Mouse (Mus musculus) neural tube, embryonic 15.5 days (tissue): ENCODE results near the gene Prkar1b. TPM values are rescaled to one million over a fixed set of nuclear protein-coding genes. Genes with fewer than 3 reads are reported as not detected.

Experiments
- ATAC-seq: fragments of 200-750 bp; cut with Nextera tagmentation; 2 replicates; pipeline ENCODE4 v1.8.0; 2017; ENCODE audit warnings: mild to moderate bottlenecking, moderate TSS enrichment, moderate library complexity; ENCODE audit not compliant: low FRiP score
- H3K27ac ChIP-seq: fragments of 300-500 bp; sonication (generic); replicated peaks from 2 replicates; pipeline ENCODE4 v1.5.1; 2015; ENCODE audit warnings: mild to moderate bottlenecking, inconsistent platforms
- H3K27me3 ChIP-seq: fragments of 300-500 bp; sonication (generic); replicated peaks from 2 replicates; pipeline ENCODE4 v1.6.1; 2015; ENCODE audit warnings: inconsistent platforms
- H3K36me3 ChIP-seq: fragments of 300-500 bp; sonication (generic); 2 replicates; pipeline ENCODE4 v1.6.1; 2015; ENCODE audit warnings: inconsistent platforms
- H3K4me1 ChIP-seq: fragments of 300-500 bp; sonication (generic); 2 replicates; pipeline ENCODE4 v1.6.1; 2015; ENCODE audit warnings: inconsistent platforms
- H3K4me2 ChIP-seq: fragments of 300-500 bp; sonication (generic); 2 replicates; pipeline ENCODE4 v1.6.1; 2015; ENCODE audit warnings: inconsistent platforms, mild to moderate bottlenecking, moderate library complexity
- H3K4me3 ChIP-seq: fragments of 300-500 bp; sonication (generic); replicated peaks from 2 replicates; pipeline ENCODE4 v1.5.1; 2015; ENCODE audit warnings: mild to moderate bottlenecking, inconsistent platforms
- H3K9ac ChIP-seq: fragments of 300-500 bp; sonication (generic); replicated peaks from 2 replicates; pipeline ENCODE4 v1.6.1; 2015; ENCODE audit warnings: mild to moderate bottlenecking, inconsistent platforms
- H3K9me3 ChIP-seq: fragments of 300-500 bp; sonication (generic); replicated peaks from 2 replicates; pipeline ENCODE4 v1.6.1; 2016; ENCODE audit warnings: inconsistent platforms
- WGBS: fragments of 180-500 bp; shearing (Covaris S2); methylation state at CpG from one replicate; pipeline ENCODE4 v1.1.7; 2015; ENCODE audit warnings: mixed read lengths; 5-methylcytosine and 5-hydroxymethylcytosine counted together
- polyA plus RNA-seq: library from polyadenylated mRNA; unstranded; fragments of >200 nt; fragmentation: Nextera tagmentation; extraction: Ambion mirVana; gene quantifications from 2 replicates; pipeline ENCODE4 v1.2.1, GENCODE M21; 2015

Gene Prkar1b
- polyA plus RNA-seq, 1 experiment from 2014 or later, result 321 TPM

GRCm38 (mm10) chr5:139174141-139174540, 24.3 kb upstream of the Prkar1b start:
- Histone ChIP-seq H3K4me1 (peaks cover 21% of the 10 kb centered on the region), H3K9me3 (no peaks in the 10 kb centered on the region), H3K27me3 (no peaks in the 10 kb centered on the region), H3K4me2 (no peak overlapping the region), H3K27ac (peak overlapping the region; percentile 14), H3K36me3 (peaks cover 47% of the 10 kb centered on the region), H3K4me3 (no peak overlapping the region), H3K9ac (0 out of 2 replicates have a peak overlapping the region, but pooled peaks have one; percentile 10)
- WGBS, result 11% methylated on average over 10 of the region's 10 CpGs
- ATAC-seq, result 0 out of 2 replicates have a peak, but pooled peaks have one; percentile 19

- no peak for ATAC-seq
- Histone ChIP-seq H3K36me3 (peaks cover 38% of the 10 kb centered on the region), H3K4me3 (no peak overlapping the region), H3K27ac (no peak overlapping the region), H3K27me3 (no peaks in the 10 kb centered on the region), H3K9ac (no peak overlapping the region), H3K4me1 (peaks cover 21% of the 10 kb centered on the region), H3K9me3 (no peaks in the 10 kb centered on the region), H3K4me2 (no peak overlapping the region)
- 97% methylated on average over 4 of the region's 4 CpGs for WGBS
Observed at GRCm38 (mm10) chr5:139171929-139172328, 22.1 kb upstream of the Prkar1b start.

DNA sequence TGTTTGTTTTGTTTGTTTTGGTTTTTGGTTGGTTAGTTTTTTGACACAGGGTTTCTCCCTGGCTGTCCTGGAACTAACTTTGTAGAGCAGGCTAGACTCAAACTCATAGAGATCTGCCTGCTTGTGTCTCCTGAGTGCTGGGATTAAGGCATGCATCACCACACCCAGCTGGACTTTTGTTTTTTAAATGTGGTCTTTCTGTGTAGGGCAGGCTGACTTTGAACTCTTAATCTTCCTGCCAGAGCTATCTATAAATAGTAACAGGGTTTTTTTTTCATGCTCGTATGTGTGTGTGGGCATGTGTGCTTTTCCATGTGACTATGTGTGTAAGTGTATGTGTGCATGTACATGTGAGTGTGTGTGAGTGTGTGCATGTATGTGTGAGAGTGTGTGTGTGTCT, 17.7 kb upstream of the Prkar1b start:
- no peak for ATAC-seq
- WGBS, result 75% methylated on average over 1 of the region's 1 CpGs
- Histone ChIP-seq H3K4me2 (no peak overlapping the region), H3K36me3 (peaks cover 64% of the 10 kb centered on the region), H3K9ac (no peak overlapping the region), H3K27me3 (no peaks in the 10 kb centered on the region), H3K4me1 (no peaks in the 10 kb centered on the region), H3K9me3 (no peaks in the 10 kb centered on the region), H3K4me3 (no peak overlapping the region), H3K27ac (no peak overlapping the region)

DNA sequence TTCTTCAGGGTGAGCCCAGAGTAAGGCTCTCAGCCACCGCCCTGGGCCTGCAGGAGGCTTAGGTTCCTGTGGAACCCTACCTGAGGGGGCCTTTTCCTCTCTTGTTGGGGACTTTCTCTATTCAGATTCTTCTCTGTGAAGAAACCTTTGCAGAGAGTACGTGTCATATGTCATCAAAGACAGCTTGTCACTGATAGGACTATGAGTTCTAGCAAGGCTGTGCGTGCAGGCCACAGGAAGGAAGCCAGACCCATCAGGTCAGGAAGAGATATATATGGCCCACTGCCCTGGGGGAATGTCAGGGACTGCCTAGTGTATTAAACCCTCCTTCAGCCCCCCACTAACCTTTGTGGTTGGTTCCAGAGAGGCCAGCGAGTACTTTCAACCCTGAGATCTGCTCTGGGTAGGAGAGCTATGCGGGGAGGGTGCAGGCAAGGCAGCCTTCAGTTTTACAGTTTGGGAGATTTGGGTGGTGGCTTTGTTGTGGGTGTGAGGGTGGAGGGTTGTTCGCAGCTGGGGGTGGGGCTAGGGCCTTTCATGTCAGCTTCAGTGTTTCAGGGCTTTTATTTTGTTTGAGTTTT, 17.1 kb upstream of the Prkar1b start:
- ATAC-seq, result no peak
- H3K36me3 ChIP-seq, result peaks cover 66% of the 10 kb centered on the region
- no peak overlapping the region for H3K4me3 ChIP-seq
- 92% methylated on average over 6 of the region's 6 CpGs for WGBS
- H3K9me3 ChIP-seq, result no peaks in the 10 kb centered on the region
- H3K4me2 ChIP-seq, result no peak overlapping the region
- H3K27ac ChIP-seq, result no peak overlapping the region
- H3K4me1 ChIP-seq, result no peaks in the 10 kb centered on the region
- H3K9ac ChIP-seq, result no peak overlapping the region
- no peaks in the 10 kb centered on the region for H3K27me3 ChIP-seq

DNA sequence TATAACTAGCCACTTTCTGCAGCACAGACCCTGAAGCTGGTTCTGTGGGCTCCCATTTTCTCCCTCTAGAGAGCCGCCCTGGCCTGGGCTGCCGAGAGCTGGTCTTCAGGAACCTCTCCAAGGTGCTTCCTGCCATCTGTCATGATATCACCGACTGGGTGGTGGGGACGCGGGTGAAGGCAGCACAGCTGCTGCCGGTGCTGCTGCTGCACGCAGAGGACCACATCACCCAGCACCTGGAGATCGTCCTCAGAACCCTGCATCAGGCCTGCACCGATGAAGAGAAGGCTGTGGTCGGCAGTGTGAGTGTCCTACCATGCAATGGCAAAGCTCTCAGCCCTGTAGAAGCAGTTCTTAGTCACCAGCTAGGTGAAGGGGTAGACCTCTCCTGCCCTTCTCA, 11.8 kb upstream of the Prkar1b start:
- Histone ChIP-seq H3K27ac (no peak overlapping the region), H3K27me3 (no peaks in the 10 kb centered on the region), H3K9me3 (no peaks in the 10 kb centered on the region), H3K4me2 (no peak overlapping the region), H3K9ac (no peak overlapping the region), H3K36me3 (peaks cover 54% of the 10 kb centered on the region), H3K4me1 (no peaks in the 10 kb centered on the region), H3K4me3 (no peak overlapping the region)
- WGBS, result 90% methylated on average over 10 of the region's 10 CpGs
- ATAC-seq, result no peak

- H3K9ac ChIP-seq, result no peak overlapping the region
- H3K27ac ChIP-seq, result no peak overlapping the region
- peaks cover 53% of the 10 kb centered on the region for H3K36me3 ChIP-seq
- WGBS, result 90% methylated on average over 8 of the region's 8 CpGs
- H3K27me3 ChIP-seq, result no peaks in the 10 kb centered on the region
- ATAC-seq, result no peak
- H3K4me3 ChIP-seq, result no peak overlapping the region
- no peaks in the 10 kb centered on the region for H3K4me1 ChIP-seq
- H3K4me2 ChIP-seq, result no peak overlapping the region
- no peaks in the 10 kb centered on the region for H3K9me3 ChIP-seq
Observed at GRCm38 (mm10) chr5:139160899-139161298, 11.1 kb upstream of the Prkar1b start.

GRCm38 (mm10) chr5:139150603-139151031, 816 bp upstream of the Prkar1b start:
- H3K27ac ChIP-seq, result peak overlapping the region; percentile 87
- peak overlapping the region; percentile 89 for H3K4me3 ChIP-seq
- H3K4me2 ChIP-seq, result peak overlapping the region; percentile 94
- peak overlapping the region; percentile 72 for H3K9ac ChIP-seq
- peaks cover 40% of the 10 kb centered on the region for H3K36me3 ChIP-seq
- under 1% methylated on average over 45 of the region's 45 CpGs for WGBS
- no peaks in the 10 kb centered on the region for H3K9me3 ChIP-seq
- peaks cover 25% of the 10 kb centered on the region for H3K4me1 ChIP-seq
- no peaks in the 10 kb centered on the region for H3K27me3 ChIP-seq
- peak; percentile 30 for ATAC-seq

- Histone ChIP-seq H3K36me3 (peaks cover 26% of the 10 kb centered on the region), H3K9me3 (no peaks in the 10 kb centered on the region), H3K9ac (peak overlapping the region; percentile 47), H3K4me3 (peak overlapping the region; percentile 89), H3K27me3 (no peaks in the 10 kb centered on the region), H3K27ac (peak overlapping the region; percentile 87), H3K4me2 (peak overlapping the region; percentile 94), H3K4me1 (peaks cover 25% of the 10 kb centered on the region)
- ATAC-seq, result peak; percentile 53
- WGBS, result 26% methylated on average over 11 of the region's 11 CpGs
Observed at GRCm38 (mm10) chr5:139149006-139149672, 662 bp downstream of the Prkar1b start.

DNA sequence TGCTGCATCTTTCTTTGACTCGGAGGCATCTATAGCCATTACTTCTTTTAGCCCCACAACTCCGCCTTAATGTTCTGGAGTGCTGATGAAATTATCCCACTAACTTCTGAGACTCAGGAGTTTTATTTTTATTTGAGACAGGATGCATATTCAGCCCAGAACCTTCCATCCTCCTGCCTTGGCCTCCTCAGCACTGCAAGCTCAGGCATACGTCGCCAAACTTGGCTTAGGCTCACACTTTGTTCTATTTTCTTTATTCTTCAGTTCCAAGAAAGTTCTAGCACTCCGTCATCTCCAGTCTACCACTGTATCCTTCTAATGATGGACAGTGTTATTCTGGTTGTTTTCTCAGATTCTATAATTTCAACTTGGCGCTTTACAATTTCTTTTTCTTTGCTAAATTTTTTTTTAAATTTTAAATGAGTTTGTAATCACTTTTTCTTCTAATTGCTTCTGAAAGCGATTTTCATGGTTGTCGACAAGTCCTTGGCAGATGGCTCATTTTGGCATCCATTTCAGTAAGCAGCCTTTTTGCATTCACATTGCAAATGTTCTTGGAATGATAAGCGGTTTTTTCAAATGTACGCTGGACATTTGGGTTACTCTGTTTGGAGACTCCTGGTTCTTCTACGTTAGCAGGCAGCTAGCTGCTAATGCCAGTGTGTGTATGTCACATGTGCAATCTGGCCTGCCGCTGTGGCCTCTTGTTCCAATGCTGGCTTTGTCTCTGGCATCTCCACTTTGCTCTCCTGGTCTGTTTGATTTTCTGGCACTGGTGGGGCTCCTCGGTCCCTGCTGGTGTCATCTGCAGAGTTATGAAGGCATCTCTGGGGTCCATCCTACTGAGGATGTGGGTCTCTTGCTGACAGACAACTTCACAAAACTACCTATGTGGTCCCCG, 2.4 kb downstream of the Prkar1b start:
- Histone ChIP-seq H3K4me3 (no peak overlapping the region), H3K9me3 (no peaks in the 10 kb centered on the region), H3K9ac (no peak overlapping the region), H3K27ac (no peak overlapping the region), H3K36me3 (peaks cover 9% of the 10 kb centered on the region), H3K27me3 (no peaks in the 10 kb centered on the region), H3K4me1 (peaks cover 25% of the 10 kb centered on the region), H3K4me2 (no peak overlapping the region)
- WGBS, result 84% methylated on average over 14 of the region's 14 CpGs
- ATAC-seq, result no peak

DNA sequence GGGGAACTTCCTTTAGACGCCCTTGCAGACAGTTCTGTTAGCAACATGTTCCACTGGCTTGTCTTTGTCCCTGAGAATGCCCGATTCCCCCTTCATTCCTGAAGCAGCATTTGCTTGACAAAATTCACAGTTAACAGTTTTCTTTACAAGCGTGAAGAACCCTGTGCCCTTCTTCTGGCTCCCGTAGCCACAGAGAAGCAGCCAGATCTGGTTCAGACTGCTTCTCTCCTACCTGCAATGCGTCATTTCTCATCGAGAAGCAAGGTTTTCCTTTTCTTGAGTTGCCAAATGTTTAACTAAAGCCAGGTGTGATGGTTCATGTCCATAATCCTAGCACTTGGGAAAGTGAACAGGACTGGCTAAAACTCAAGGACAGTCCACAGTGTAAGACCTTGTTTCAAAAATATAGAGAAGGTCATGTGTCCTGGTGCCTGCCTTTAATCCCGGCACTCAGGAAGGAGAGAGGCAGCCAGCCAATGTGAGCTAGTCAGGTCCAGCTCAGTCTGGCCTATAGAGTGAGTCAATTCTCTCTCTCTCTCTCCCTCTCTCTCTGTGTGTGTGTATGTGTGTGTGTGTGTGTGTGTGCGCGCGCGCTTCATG, 3.2 kb downstream of the Prkar1b start:
- H3K27me3 ChIP-seq, result no peaks in the 10 kb centered on the region
- no peak for ATAC-seq
- H3K27ac ChIP-seq, result no peak overlapping the region
- no peak overlapping the region for H3K4me3 ChIP-seq
- no peak overlapping the region for H3K4me2 ChIP-seq
- H3K36me3 ChIP-seq, result peaks cover 5% of the 10 kb centered on the region; the same call in 1 of the 2 replicates
- no peak overlapping the region for H3K9ac ChIP-seq
- 87% methylated on average over 11 of the region's 11 CpGs for WGBS
- H3K4me1 ChIP-seq, result peaks cover 17% of the 10 kb centered on the region
- H3K9me3 ChIP-seq, result no peaks in the 10 kb centered on the region

GRCm38 (mm10) chr5:139145726-139146125, 4.1 kb downstream of the Prkar1b start:
- Histone ChIP-seq H3K9ac (no peak overlapping the region), H3K27ac (no peak overlapping the region), H3K27me3 (no peaks in the 10 kb centered on the region), H3K4me2 (no peak overlapping the region), H3K4me1 (peaks cover 8% of the 10 kb centered on the region), H3K9me3 (no peaks in the 10 kb centered on the region), H3K4me3 (no peak overlapping the region), H3K36me3 (peaks cover 5% of the 10 kb centered on the region; the same call in 1 of the 2 replicates)
- ATAC-seq, result no peak
- 90% methylated on average over 4 of the region's 4 CpGs for WGBS
